Mouse (Mus musculus) liver, postnatal 0 days (tissue): ENCODE data around the gene Mapk6. TPM values are rescaled to one million over a fixed set of nuclear protein-coding genes. Genes with fewer than 3 reads are reported as not detected.
A peak's percentile ranks its signal among the peaks of the same experiment; 100 is the strongest.

Experiments used
- ATAC-seq: fragments of 200-750 bp; cut with Nextera tagmentation; 2 replicates; pipeline ENCODE4 v1.8.0; 2017; ENCODE audit warnings: mild to moderate bottlenecking, moderate library complexity
- DNase-seq: peaks from one replicate; pipeline ENCODE4 v3.0.0-alpha.2; 2016
- H3K27ac ChIP-seq: fragments of 300-500 bp; sonication (generic); 2 replicates; pipeline ENCODE4 v1.5.1; 2014; ENCODE audit warnings: antibody characterized with exemption, moderate library complexity, mild to moderate bottlenecking, low read depth
- H3K27me3 ChIP-seq: fragments of 300-500 bp; sonication (generic); 2 replicates; pipeline ENCODE4 v1.6.1; 2014; ENCODE audit warnings: low read length, control low read depth, mixed read lengths; ENCODE audit not compliant: insufficient read depth
- H3K36me3 ChIP-seq: fragments of 300-500 bp; sonication (generic); replicated peaks from 2 replicates; pipeline ENCODE4 v1.6.1; 2014; ENCODE audit warnings: mild to moderate bottlenecking, control low read depth, low read length, moderate library complexity, mixed read lengths; ENCODE audit not compliant: insufficient read depth
- H3K4me1 ChIP-seq: fragments of 300-500 bp; sonication (generic); 2 replicates; pipeline ENCODE4 v1.6.1; 2014; ENCODE audit warnings: antibody characterized with exemption, mild to moderate bottlenecking, control low read depth; ENCODE audit not compliant: insufficient read depth
- H3K4me2 ChIP-seq: fragments of 300-500 bp; sonication (generic); 2 replicates; pipeline ENCODE4 v1.6.1; 2014; ENCODE audit warnings: low read depth, mild to moderate bottlenecking, low read length, moderate library complexity, mixed read lengths
- H3K4me3 ChIP-seq: fragments of 300-500 bp; sonication (generic); 2 replicates; pipeline ENCODE4 v1.5.1; 2014; ENCODE audit warnings: low read depth, low read length
- H3K9ac ChIP-seq: fragments of 300-500 bp; sonication (generic); replicated peaks from 2 replicates; pipeline ENCODE4 v1.6.1; 2014; ENCODE audit warnings: mild to moderate bottlenecking, moderate library complexity
- H3K9me3 ChIP-seq: fragments of 300-500 bp; sonication (generic); 2 replicates; pipeline ENCODE4 v1.6.1; 2016; ENCODE audit warnings: mild to moderate bottlenecking, control low read depth, low read length, mixed read lengths
- CTCF ChIP-seq: sonication (generic); IDR thresholded peaks from 2 replicates; pipeline ENCODE4 v1.5.1; 2016; ENCODE audit warnings: antibody characterized with exemption, low read depth
- EP300 ChIP-seq: IDR thresholded peaks from 2 replicates; pipeline ENCODE4 v1.6.1; 2016; ENCODE audit warnings: antibody characterized with exemption, low read depth, mild to moderate bottlenecking
- WGBS: fragments of 180-500 bp; shearing (Covaris S2); extraction: QIAGEN DNeasy Blood & Tissue Kit; methylation state at CpG from one replicate; pipeline ENCODE4 v1.1.7; 2014; ENCODE audit not compliant: insufficient replicate concordance; 5-methylcytosine and 5-hydroxymethylcytosine counted together
- polyA plus RNA-seq: library from polyadenylated mRNA; unstranded; fragments of >200 nt; fragmentation: Nextera tagmentation; extraction: Ambion mirVana; gene quantifications from 2 replicates; pipeline ENCODE4 v1.2.1, GENCODE M21; 2015

The Mapk6 gene
- polyA plus RNA-seq, 1 experiment from 2014 or later, result 18.4 TPM

- Histone ChIP-seq H3K27me3 (no peaks in the 10 kb centered on the region), H3K9me3 (no peaks in the 10 kb centered on the region), H3K27ac (peak overlapping the region; percentile 64), H3K4me3 (no peak overlapping the region), H3K9ac (no peak overlapping the region), H3K4me2 (no peak overlapping the region), H3K36me3 (no peaks in the 10 kb centered on the region), H3K4me1 (peaks cover 3% of the 10 kb centered on the region; the same call in 1 of the 2 replicates)
- DNase-seq (peak; percentile 32), ATAC-seq (peak; percentile 53)
- TF ChIP-seq CTCF (peak; percentile 65), EP300 (0 out of 2 replicates have a peak, but pooled peaks have one; percentile 20)
- WGBS, result 28% methylated on average over 7 of the region's 7 CpGs
Measured at GRCm38 (mm10) chr9:75434172-75434793, 24.5 kb upstream of the Mapk6 start.

GRCm38 (mm10) chr9:75432694-75433093 lies 22.9 kb upstream of the Mapk6 start:
- H3K4me1 ChIP-seq, result peaks cover 3% of the 10 kb centered on the region; the same call in 1 of the 2 replicates
- DNase-seq, result no peak
- H3K27ac ChIP-seq, result no peak overlapping the region
- no peaks in the 10 kb centered on the region for H3K36me3 ChIP-seq
- H3K4me3 ChIP-seq, result no peak overlapping the region
- ATAC-seq, result no peak
- no peaks in the 10 kb centered on the region for H3K9me3 ChIP-seq
- H3K9ac ChIP-seq, result no peak overlapping the region
- no peak overlapping the region for H3K4me2 ChIP-seq
- 54% methylated on average over 3 of the region's 3 CpGs for WGBS
- TF ChIP-seq EP300 (no peak), CTCF (no peak)
- no peaks in the 10 kb centered on the region for H3K27me3 ChIP-seq

GRCm38 (mm10) chr9:75430822-75431621 lies 21.2 kb upstream of the Mapk6 start:
- no peak overlapping the region for H3K27ac ChIP-seq
- no peaks in the 10 kb centered on the region for H3K27me3 ChIP-seq
- H3K9me3 ChIP-seq, result no peaks in the 10 kb centered on the region
- no peak overlapping the region for H3K4me2 ChIP-seq
- DNase-seq, result peak; percentile 61
- peaks cover 3% of the 10 kb centered on the region; the same call in 1 of the 2 replicates for H3K4me1 ChIP-seq
- H3K9ac ChIP-seq, result no peak overlapping the region
- ATAC-seq, result peak; percentile 64
- H3K36me3 ChIP-seq, result no peaks in the 10 kb centered on the region
- 63% methylated on average over 16 of the region's 16 CpGs for WGBS
- TF ChIP-seq CTCF, result no peak
- peak; percentile 50; the same call in 1 of the 2 replicates for TF ChIP-seq EP300
- H3K4me3 ChIP-seq, result no peak overlapping the region

GRCm38 (mm10) chr9:75429657-75430056 lies 19.9 kb upstream of the Mapk6 start:
- no peak for ATAC-seq
- Histone ChIP-seq H3K9me3 (no peaks in the 10 kb centered on the region), H3K27ac (no peak overlapping the region), H3K4me1 (no peaks in the 10 kb centered on the region), H3K4me3 (no peak overlapping the region), H3K4me2 (no peak overlapping the region), H3K9ac (no peak overlapping the region), H3K27me3 (no peaks in the 10 kb centered on the region), H3K36me3 (no peaks in the 10 kb centered on the region)
- DNase-seq, result no peak
- no peak for TF ChIP-seq CTCF
- TF ChIP-seq EP300, result no peak
- WGBS, result 63% methylated on average over 1 of the region's 1 CpGs

- Histone ChIP-seq H3K27ac (no peak overlapping the region), H3K4me1 (no peaks in the 10 kb centered on the region), H3K4me3 (no peak overlapping the region), H3K9me3 (no peaks in the 10 kb centered on the region), H3K27me3 (no peaks in the 10 kb centered on the region), H3K9ac (no peak overlapping the region), H3K4me2 (no peak overlapping the region), H3K36me3 (no peaks in the 10 kb centered on the region)
- DNase-seq, result no peak
- 0 out of 2 replicates have a peak, but pooled peaks have one; percentile 22 for TF ChIP-seq EP300
- TF ChIP-seq CTCF, result no peak
- peak; percentile 32; the same call in 1 of the 2 replicates for ATAC-seq
- 53% methylated on average over 2 of the region's 2 CpGs for WGBS
Measured at GRCm38 (mm10) chr9:75429040-75429439, 19.2 kb upstream of the Mapk6 start.

GRCm38 (mm10) chr9:75428274-75428600 lies 18.4 kb upstream of the Mapk6 start:
- DNase-seq, result no peak
- H3K4me1 ChIP-seq, result no peaks in the 10 kb centered on the region
- H3K4me3 ChIP-seq, result no peak overlapping the region
- WGBS, result 58% methylated on average over 2 of the region's 2 CpGs
- TF ChIP-seq EP300, result no peak
- TF ChIP-seq CTCF, result no peak
- ATAC-seq, result no peak
- no peaks in the 10 kb centered on the region for H3K27me3 ChIP-seq
- H3K9ac ChIP-seq, result no peak overlapping the region
- no peak overlapping the region for H3K4me2 ChIP-seq
- H3K36me3 ChIP-seq, result no peaks in the 10 kb centered on the region
- no peaks in the 10 kb centered on the region for H3K9me3 ChIP-seq
- no peak overlapping the region for H3K27ac ChIP-seq
